Mouse (Mus musculus) intestine, embryonic 15.5 days (tissue): ENCODE measurements at regions not wholly inside any gene's neighbourhood (a gene's known extent, or its start where the extent isn't known, plus 50 kb on each side); places are given as distances from the start of the nearest gene placed in this dataset.

Source experiments
- ATAC-seq: fragments of 200-750 bp; cut with Nextera tagmentation; 2 replicates; pipeline ENCODE4 v1.8.0; 2017; ENCODE audit warnings: moderate TSS enrichment, moderate library complexity
- H3K27ac ChIP-seq: fragments of 300-500 bp; sonication (generic); 2 replicates; pipeline ENCODE4 v1.5.1; 2015; ENCODE audit warnings: mild to moderate bottlenecking, inconsistent platforms
- H3K27me3 ChIP-seq: fragments of 300-500 bp; sonication (generic); replicated peaks from 2 replicates; pipeline ENCODE4 v1.6.1; 2015; ENCODE audit warnings: inconsistent platforms
- H3K36me3 ChIP-seq: fragments of 300-500 bp; sonication (generic); 2 replicates; pipeline ENCODE4 v1.6.1; 2015; ENCODE audit warnings: inconsistent platforms
- H3K4me1 ChIP-seq: fragments of 300-500 bp; sonication (generic); replicated peaks from 2 replicates; pipeline ENCODE4 v1.6.1; 2015; ENCODE audit warnings: inconsistent platforms
- H3K4me2 ChIP-seq: fragments of 300-500 bp; sonication (generic); replicated peaks from 2 replicates; pipeline ENCODE4 v1.6.1; 2015; ENCODE audit warnings: mild to moderate bottlenecking, inconsistent platforms
- H3K4me3 ChIP-seq: fragments of 300-500 bp; sonication (generic); replicated peaks from 2 replicates; pipeline ENCODE4 v1.5.1; 2015; ENCODE audit warnings: inconsistent platforms
- H3K9ac ChIP-seq: fragments of 300-500 bp; sonication (generic); 2 replicates; pipeline ENCODE4 v1.6.1; 2015; ENCODE audit warnings: inconsistent platforms
- H3K9me3 ChIP-seq: fragments of 300-500 bp; sonication (generic); 2 replicates; pipeline ENCODE4 v1.6.1; 2016; ENCODE audit warnings: inconsistent platforms
- WGBS: fragments of 180-500 bp; shearing (Covaris S2); methylation state at CpG from one replicate; pipeline ENCODE4 v1.1.7; 2015; 5-methylcytosine and 5-hydroxymethylcytosine counted together

DNA sequence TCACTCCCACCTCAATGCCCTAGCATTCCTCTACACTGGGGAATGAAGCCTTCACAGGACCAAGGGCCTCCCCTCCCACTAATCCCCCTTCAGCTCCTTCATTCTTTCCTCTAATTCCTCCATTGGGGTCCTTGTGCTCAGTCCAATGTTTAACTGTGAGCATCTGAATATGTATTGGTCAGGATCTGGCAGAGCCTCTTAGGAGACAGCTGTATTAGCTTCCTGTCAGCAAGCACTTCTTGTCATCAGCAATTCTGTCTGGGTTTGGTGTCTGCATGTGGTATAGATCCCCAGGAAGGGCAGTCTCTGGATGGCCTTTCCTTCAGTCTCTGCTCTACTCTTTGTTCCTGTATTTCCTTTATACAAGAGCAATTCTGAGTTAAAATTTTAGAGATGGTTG is 426.8 kb upstream of the 2610001J05Rik start:
- H3K4me3 ChIP-seq = no peak overlapping the region
- ATAC-seq = no peak
- no peak overlapping the region for H3K9ac ChIP-seq
- H3K27ac ChIP-seq = no peak overlapping the region
- no peaks in the 10 kb centered on the region for H3K9me3 ChIP-seq
- H3K4me1 ChIP-seq = no peaks in the 10 kb centered on the region
- H3K36me3 ChIP-seq = no peaks in the 10 kb centered on the region
- no peak overlapping the region for H3K4me2 ChIP-seq
- H3K27me3 ChIP-seq = no peaks in the 10 kb centered on the region

DNA sequence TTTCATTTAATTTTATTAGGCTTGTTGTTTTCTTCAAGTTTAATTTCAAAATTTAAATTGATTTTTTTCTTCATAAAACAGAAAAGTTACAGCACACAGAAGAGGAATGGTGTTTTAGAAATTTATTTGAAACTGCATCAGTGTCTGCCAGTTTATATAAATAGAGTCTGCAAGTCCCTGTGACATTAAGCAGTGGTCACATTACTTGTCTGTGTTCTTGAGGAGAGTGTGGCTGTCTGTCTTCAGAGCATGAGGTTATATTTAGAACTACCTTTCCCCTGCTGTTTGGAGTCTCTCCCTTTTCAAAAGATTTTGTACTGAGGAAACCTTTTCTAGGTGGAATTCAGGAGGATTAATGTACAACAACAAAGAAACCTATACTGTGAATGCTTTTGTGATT is 426.1 kb upstream of the 2610001J05Rik start:
- no peak overlapping the region for H3K9ac ChIP-seq

DNA sequence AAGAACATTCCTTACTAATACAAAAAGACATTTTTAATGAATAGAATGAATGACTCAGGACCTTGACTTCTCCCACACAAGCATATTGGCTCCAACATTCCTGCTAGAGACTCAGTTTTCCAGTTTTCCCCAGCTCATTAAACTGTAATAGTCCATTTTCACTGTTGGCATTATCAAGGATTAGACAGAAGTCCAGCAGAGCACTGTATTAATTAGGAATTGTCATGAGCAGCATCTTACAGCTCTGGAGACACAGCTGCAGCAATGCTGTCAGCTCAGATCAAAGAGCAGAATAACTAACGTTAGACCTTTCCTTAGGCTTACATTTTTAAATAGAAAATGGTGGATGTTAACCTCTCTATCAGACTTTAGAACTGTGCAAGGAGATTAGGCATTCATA is 419.5 kb upstream of the 2610001J05Rik start:
- Histone ChIP-seq H3K4me1 (no peaks in the 10 kb centered on the region), H3K36me3 (no peaks in the 10 kb centered on the region), H3K9ac (no peak overlapping the region), H3K4me2 (no peak overlapping the region), H3K27me3 (no peaks in the 10 kb centered on the region), H3K9me3 (no peaks in the 10 kb centered on the region), H3K27ac (no peak overlapping the region), H3K4me3 (no peak overlapping the region)
- WGBS = 69% methylated on average over 1 of the region's 1 CpGs
- no peak for ATAC-seq

More for the DNA sequence above, 426.1 kb upstream of the 2610001J05Rik start:
- Histone ChIP-seq H3K36me3 (no peaks in the 10 kb centered on the region), H3K4me2 (no peak overlapping the region), H3K4me1 (no peaks in the 10 kb centered on the region), H3K27ac (no peak overlapping the region), H3K9me3 (no peaks in the 10 kb centered on the region), H3K4me3 (no peak overlapping the region), H3K27me3 (no peaks in the 10 kb centered on the region)
- ATAC-seq = no peak

DNA sequence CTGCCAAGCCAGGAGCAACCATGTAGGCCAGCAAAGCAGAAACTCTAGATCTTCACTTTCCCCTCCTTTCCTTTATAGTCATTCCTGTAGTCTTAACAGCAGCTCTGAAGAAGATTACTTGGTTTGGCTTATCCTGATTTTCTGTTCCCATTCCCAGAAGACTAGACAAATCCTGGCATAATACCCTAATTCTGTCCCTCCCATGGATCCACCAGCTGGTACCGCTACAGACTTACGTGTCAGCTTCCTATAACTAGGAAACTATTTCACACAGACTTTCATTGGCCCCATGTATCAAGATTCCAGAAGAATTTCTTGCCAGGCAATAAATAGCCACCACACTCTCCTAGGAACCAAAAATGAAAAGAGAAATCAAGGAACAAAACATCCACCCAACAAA is 410.2 kb upstream of the 2610001J05Rik start:
- Histone ChIP-seq H3K36me3 (no peaks in the 10 kb centered on the region), H3K9ac (no peak overlapping the region), H3K4me1 (no peaks in the 10 kb centered on the region), H3K9me3 (no peaks in the 10 kb centered on the region), H3K27me3 (no peaks in the 10 kb centered on the region), H3K4me3 (no peak overlapping the region), H3K4me2 (no peak overlapping the region), H3K27ac (no peak overlapping the region)
- 91% methylated on average over 2 of the region's 2 CpGs for WGBS
- no peak for ATAC-seq

DNA sequence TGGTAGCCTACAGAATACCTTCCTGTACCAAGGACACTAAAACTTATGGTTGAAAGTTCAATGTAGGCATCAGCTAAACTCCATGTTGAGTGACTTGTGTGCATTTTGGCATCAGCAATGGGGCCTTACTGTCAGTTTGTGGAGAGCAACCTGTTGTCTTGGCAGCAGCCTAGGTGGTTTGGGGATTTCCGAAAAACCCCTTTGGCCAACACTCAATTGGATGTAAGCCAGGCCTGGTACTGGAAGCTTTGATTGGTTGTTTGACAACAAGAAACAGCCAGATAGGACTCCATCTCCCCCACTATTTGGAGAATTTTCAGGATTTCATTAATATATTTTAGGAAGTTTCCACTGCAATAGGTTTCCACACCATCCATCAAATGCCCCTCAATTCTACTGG is 390.6 kb upstream of the 2610001J05Rik start:
- 96% methylated on average over 1 of the region's 1 CpGs for WGBS
- Histone ChIP-seq H3K27me3 (no peaks in the 10 kb centered on the region), H3K36me3 (no peaks in the 10 kb centered on the region), H3K4me2 (no peak overlapping the region), H3K4me3 (no peak overlapping the region), H3K9ac (no peak overlapping the region), H3K9me3 (no peaks in the 10 kb centered on the region), H3K4me1 (no peaks in the 10 kb centered on the region), H3K27ac (no peak overlapping the region)
- ATAC-seq = no peak

DNA sequence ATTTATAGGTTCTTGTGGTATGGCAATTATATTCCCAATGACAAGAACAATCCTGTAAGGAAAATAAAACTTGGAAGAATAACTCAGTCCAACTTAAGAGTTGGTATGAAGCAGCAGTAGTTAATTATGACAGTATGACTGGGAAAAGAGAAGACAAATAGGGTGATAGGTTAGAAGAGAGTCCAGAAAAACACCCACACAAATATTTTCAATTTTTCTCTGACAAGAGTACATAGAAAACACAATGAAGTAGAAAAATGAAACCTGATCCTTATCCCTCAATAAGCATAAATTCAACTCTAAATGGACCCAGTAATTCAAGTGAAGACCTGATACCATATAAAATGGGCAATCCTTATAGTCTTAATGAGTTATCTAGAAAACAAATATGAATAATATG is 369.0 kb upstream of the 2610001J05Rik start:
- Histone ChIP-seq H3K27me3 (no peaks in the 10 kb centered on the region), H3K4me3 (no peak overlapping the region), H3K27ac (no peak overlapping the region), H3K36me3 (no peaks in the 10 kb centered on the region), H3K9ac (no peak overlapping the region), H3K4me1 (no peaks in the 10 kb centered on the region), H3K9me3 (no peaks in the 10 kb centered on the region), H3K4me2 (no peak overlapping the region)
- ATAC-seq = no peak

DNA sequence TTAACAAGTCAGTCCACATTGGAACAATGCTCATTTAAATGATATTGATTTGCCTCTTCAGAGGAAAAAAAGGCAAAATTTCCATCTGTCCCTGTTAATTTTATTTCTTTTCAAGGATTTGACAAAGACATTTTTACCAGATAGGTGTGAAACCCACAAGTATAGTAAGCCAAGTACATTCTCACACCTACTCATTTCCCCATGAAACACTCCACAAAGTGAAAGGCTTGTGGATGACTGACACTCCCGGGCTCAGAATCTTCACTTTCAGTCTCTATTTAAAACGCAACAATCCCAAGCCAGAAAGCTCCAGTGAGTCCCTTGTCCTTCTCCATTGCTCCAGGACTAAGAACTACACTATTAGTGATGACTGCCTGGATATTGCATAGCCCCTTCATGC is 367.8 kb upstream of the 2610001J05Rik start:
- no peak for ATAC-seq
- Histone ChIP-seq H3K9me3 (no peaks in the 10 kb centered on the region), H3K27ac (no peak overlapping the region), H3K36me3 (no peaks in the 10 kb centered on the region), H3K4me3 (no peak overlapping the region), H3K4me2 (no peak overlapping the region), H3K27me3 (no peaks in the 10 kb centered on the region), H3K4me1 (no peaks in the 10 kb centered on the region), H3K9ac (no peak overlapping the region)
- WGBS = 76% methylated on average over 2 of the region's 2 CpGs

DNA sequence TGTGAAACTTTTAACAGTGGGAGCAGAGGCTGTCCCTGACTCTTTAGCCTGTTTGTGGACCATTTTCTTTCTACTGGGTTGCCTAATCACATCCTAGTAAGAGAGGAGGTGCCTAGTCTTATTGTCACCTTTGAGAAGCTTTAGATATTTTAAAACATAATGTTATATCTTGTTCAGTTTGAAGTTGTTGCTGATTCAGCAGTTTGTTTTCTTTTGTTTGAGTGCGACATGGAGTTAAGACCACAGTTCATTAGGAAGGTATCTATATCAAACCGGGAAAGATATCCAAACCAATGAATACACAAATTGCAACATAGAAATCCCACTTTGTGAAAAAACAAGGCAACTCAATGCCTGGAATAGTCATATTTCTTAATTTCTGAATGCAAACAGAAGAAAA is 359.5 kb upstream of the 2610001J05Rik start:
- H3K36me3 ChIP-seq = no peaks in the 10 kb centered on the region
- no peak overlapping the region for H3K27ac ChIP-seq
- no peaks in the 10 kb centered on the region for H3K4me1 ChIP-seq
- no peak for ATAC-seq
- H3K9me3 ChIP-seq = no peaks in the 10 kb centered on the region
- H3K4me3 ChIP-seq = no peak overlapping the region
- no peak overlapping the region for H3K9ac ChIP-seq
- H3K4me2 ChIP-seq = no peak overlapping the region
- WGBS = 92% methylated on average over 2 of the region's 2 CpGs
- no peaks in the 10 kb centered on the region for H3K27me3 ChIP-seq

DNA sequence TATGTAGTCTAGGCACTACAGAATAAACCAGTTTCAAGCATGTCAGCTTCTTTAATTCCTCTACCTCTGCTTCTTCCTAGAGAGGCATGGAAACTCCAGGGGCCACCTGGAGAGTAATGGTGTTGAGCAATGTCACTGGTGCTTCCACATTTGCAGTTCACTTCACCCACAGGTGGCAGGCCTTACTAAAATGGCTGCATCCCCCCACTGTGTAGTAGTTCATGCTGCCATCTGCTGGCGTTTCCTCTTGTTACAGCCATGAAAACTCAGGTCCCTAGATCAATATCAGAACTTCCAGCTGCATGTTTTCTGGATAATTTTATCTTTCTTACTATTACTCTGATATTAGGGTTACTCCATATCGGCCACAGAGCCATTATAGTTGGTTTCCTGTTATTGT is 336.2 kb upstream of the 2610001J05Rik start:
- 20% methylated on average over 2 of the region's 2 CpGs for WGBS
- Histone ChIP-seq H3K4me2 (no peak overlapping the region), H3K27me3 (no peaks in the 10 kb centered on the region), H3K36me3 (no peaks in the 10 kb centered on the region), H3K4me3 (no peak overlapping the region), H3K27ac (no peak overlapping the region), H3K4me1 (no peaks in the 10 kb centered on the region), H3K9me3 (no peaks in the 10 kb centered on the region), H3K9ac (no peak overlapping the region)
- no peak for ATAC-seq

DNA sequence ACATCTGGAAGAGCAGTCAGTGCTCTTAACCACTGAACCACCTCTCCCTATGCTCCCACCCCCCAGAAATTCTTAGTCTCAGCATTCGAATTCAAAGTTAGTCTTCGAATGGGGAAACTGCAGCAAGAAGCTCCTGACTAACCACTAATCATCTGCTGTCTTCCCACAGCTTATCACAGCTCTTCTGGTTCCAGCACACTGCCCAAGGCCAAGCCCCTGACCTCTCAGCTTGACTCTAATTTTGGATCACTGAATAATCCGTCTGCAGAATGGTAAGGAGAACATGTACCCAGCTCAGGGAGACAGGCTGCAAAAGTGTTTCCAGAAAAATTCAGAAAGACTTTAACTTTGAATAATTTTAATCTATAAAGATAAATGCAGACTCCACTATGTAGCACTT is 325.8 kb upstream of the 2610001J05Rik start:
- Histone ChIP-seq H3K36me3 (no peaks in the 10 kb centered on the region), H3K27ac (no peak overlapping the region), H3K4me3 (no peak overlapping the region), H3K4me1 (no peaks in the 10 kb centered on the region), H3K9ac (no peak overlapping the region), H3K4me2 (no peak overlapping the region), H3K9me3 (no peaks in the 10 kb centered on the region), H3K27me3 (no peaks in the 10 kb centered on the region)
- no peak for ATAC-seq
- WGBS = 66% methylated on average over 3 of the region's 3 CpGs

DNA sequence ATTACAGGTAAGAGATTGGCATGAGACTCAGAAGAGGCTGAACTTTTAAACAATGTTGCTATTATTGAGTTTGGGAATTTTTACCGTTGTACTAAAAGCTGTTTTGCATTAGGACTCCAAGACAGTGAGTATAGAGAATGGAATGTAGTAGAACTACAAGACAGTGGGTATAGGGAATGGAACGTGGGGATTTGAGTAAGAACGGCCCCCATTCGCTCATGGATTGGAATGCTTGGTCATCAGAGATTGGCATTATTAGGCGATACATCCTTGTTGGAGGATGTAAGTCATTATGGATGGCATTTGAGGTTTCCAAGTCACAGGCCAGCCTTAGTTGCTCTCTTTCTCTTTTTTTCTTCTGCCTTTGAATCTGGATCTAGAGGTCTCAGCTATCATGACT is 324.0 kb upstream of the 2610001J05Rik start:
- no peak for ATAC-seq
- H3K4me1 ChIP-seq = no peaks in the 10 kb centered on the region
- H3K27ac ChIP-seq = no peak overlapping the region
- 86% methylated on average over 5 of the region's 5 CpGs for WGBS
- H3K36me3 ChIP-seq = no peaks in the 10 kb centered on the region
- H3K9ac ChIP-seq = no peak overlapping the region
- no peak overlapping the region for H3K4me2 ChIP-seq
- H3K27me3 ChIP-seq = no peaks in the 10 kb centered on the region
- no peak overlapping the region for H3K4me3 ChIP-seq
- no peaks in the 10 kb centered on the region for H3K9me3 ChIP-seq

DNA sequence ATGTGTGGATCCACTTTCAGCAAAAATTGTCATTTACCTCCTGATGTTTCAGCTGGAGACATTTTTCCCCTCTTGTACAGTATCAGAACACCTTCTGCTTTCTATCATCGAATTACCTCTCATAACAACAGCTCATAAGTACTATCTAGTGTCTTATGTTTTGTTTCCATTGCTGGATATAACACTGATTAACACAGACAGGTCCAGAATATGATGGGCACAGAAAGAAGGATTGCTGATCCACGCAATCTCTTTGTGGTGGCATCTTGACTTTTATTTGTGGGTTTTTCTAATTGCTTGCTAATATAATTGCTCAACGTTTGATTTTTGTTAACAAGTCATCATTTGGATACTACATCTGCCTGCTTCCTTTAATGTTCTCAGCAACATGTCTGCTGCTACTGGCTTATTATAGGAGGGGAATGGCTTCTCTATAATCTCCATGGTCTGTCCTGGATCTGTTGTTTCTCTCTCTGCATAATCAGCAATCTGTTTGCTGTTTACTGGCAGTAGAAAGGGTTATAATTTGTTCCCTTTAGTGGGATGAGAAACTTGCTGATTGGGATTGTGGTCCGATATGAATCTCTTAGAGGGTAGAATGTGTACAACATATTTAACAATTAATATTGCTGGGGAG is 320.2 kb upstream of the 2610001J05Rik start:
- no peaks in the 10 kb centered on the region for H3K9me3 ChIP-seq
- ATAC-seq = no peak
- no peak overlapping the region for H3K4me2 ChIP-seq
- no peak overlapping the region for H3K9ac ChIP-seq
- WGBS = 80% methylated on average over 4 of the region's 4 CpGs
- H3K27ac ChIP-seq = no peak overlapping the region
- no peaks in the 10 kb centered on the region for H3K36me3 ChIP-seq
- no peaks in the 10 kb centered on the region for H3K4me1 ChIP-seq
- H3K4me3 ChIP-seq = no peak overlapping the region
- H3K27me3 ChIP-seq = no peaks in the 10 kb centered on the region

DNA sequence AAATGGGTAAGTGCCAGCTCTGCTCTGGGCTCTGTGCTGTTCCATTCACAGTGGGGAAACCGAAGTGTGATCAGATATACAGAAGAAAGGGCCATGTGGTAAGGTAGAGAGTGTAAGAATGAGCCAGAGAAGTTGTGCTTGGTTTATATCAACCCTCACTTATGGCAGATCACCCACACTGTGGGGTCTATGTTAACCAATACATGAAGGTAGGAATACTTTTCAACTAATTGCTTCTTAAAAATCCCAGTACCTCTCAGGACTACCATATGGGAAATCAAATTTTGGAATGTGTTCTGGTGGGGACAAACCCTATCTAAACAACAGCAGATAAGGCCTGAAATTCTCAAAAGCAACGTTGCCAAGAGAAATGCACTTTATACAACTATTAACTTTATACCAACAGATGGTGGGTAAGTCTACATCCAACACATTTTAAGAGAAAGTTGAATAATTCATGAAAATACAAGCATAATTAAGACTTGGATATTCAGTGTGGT is 314.7 kb upstream of the 2610001J05Rik start:
- H3K36me3 ChIP-seq = no peaks in the 10 kb centered on the region
- H3K27me3 ChIP-seq = no peaks in the 10 kb centered on the region
- no peak overlapping the region for H3K9ac ChIP-seq
- no peaks in the 10 kb centered on the region for H3K9me3 ChIP-seq
- H3K27ac ChIP-seq = no peak overlapping the region
- no peak overlapping the region for H3K4me3 ChIP-seq
- 63% methylated on average over 2 of the region's 2 CpGs for WGBS
- no peak overlapping the region for H3K4me2 ChIP-seq
- ATAC-seq = no peak
- no peaks in the 10 kb centered on the region for H3K4me1 ChIP-seq
